Mouse (Mus musculus): ENCODE results near the gene Popdc2.
"Not testable (repeated sequence)": the region's sequence is repeated elsewhere in the genome, so short reads cannot be mapped to it uniquely, and the experiment has no call there.

Gene Popdc2

GRCm38 (mm10) chr16:38361933-38362332 lies at the start of gene Popdc2:
Gene Popdc2 (plus strand): TSS chr16:38362209.
- no peak for DNase-seq

GRCm38 (mm10) chr16:38318492-38318891 lies 43.5 kb upstream of the Popdc2 start:
- no peak for DNase-seq

- DNase-seq = no peak
Observed at GRCm38 (mm10) chr16:38319087-38319486, 42.9 kb upstream of the Popdc2 start.

GRCm38 (mm10) chr16:38321452-38321935 lies 40.5 kb upstream of the Popdc2 start:
- DNase-seq = peak; percentile 59

GRCm38 (mm10) chr16:38324311-38324710 lies 37.7 kb upstream of the Popdc2 start:
- no peak for DNase-seq

- no peak for DNase-seq
Observed at GRCm38 (mm10) chr16:38326778-38327397, 35.1 kb upstream of the Popdc2 start.

- DNase-seq = no peak
Observed at GRCm38 (mm10) chr16:38329340-38329739, 32.7 kb upstream of the Popdc2 start.

GRCm38 (mm10) chr16:38334431-38334830 lies 27.6 kb upstream of the Popdc2 start:
- DNase-seq = no peak

- not testable (repeated sequence) for DNase-seq
Observed at GRCm38 (mm10) chr16:38338077-38338476, 23.9 kb upstream of the Popdc2 start.

- peak; percentile 61 for DNase-seq
Observed at GRCm38 (mm10) chr16:38341396-38342324, 20.3 kb upstream of the Popdc2 start, which contains the start of gene Maats1. Gene Maats1 (minus strand): TSS chr16:38342143.

GRCm38 (mm10) chr16:38344941-38345725 lies 16.9 kb upstream of the Popdc2 start:
- DNase-seq = no peak

GRCm38 (mm10) chr16:38346529-38347325 lies 15.3 kb upstream of the Popdc2 start, which contains the start of the genes Cox17 and Gm21987:
Gene Cox17 (plus strand): TSS chr16:38346991.
Gene Gm21987 (plus strand): TSS chr16:38347040.
- DNase-seq = peak; percentile 96

- DNase-seq = no peak
Observed at GRCm38 (mm10) chr16:38347588-38347987, 14.4 kb upstream of the Popdc2 start.

GRCm38 (mm10) chr16:38348217-38348761 lies 13.7 kb upstream of the Popdc2 start:
- DNase-seq = no peak

GRCm38 (mm10) chr16:38349881-38350280 lies 12.1 kb upstream of the Popdc2 start:
- no peak for DNase-seq

- no peak for DNase-seq
Observed at GRCm38 (mm10) chr16:38350361-38350855, 11.6 kb upstream of the Popdc2 start.

- no peak for DNase-seq
Observed at GRCm38 (mm10) chr16:38350939-38351338, 11.1 kb upstream of the Popdc2 start.

GRCm38 (mm10) chr16:38352031-38352430 lies 10.0 kb upstream of the Popdc2 start:
- no peak for DNase-seq

- DNase-seq = no peak
Observed at GRCm38 (mm10) chr16:38352851-38353250, 9.2 kb upstream of the Popdc2 start.

- DNase-seq = no peak
Observed at GRCm38 (mm10) chr16:38353642-38354041, 8.4 kb upstream of the Popdc2 start.

GRCm38 (mm10) chr16:38354185-38354913 lies 7.7 kb upstream of the Popdc2 start:
- no peak for DNase-seq

Data from cerebellum, adult 9-10 months (tissue).